Mouse (Mus musculus) neural tube, postnatal 0 days (tissue): Measurements from ENCODE around the gene Trim8. TPM values are rescaled to one million over a fixed set of nuclear protein-coding genes. Genes with fewer than 3 reads are reported as not detected.

Experiments
- polyA plus RNA-seq: library from polyadenylated mRNA; unstranded; fragments of >200 nt; fragmentation: Nextera tagmentation; extraction: Ambion mirVana; gene quantifications from 2 replicates; pipeline ENCODE4 v1.2.1, GENCODE M21; 2015

Gene Trim8
- 29.8 and 33.8 TPM in 2 replicates for polyA plus RNA-seq

DNA sequence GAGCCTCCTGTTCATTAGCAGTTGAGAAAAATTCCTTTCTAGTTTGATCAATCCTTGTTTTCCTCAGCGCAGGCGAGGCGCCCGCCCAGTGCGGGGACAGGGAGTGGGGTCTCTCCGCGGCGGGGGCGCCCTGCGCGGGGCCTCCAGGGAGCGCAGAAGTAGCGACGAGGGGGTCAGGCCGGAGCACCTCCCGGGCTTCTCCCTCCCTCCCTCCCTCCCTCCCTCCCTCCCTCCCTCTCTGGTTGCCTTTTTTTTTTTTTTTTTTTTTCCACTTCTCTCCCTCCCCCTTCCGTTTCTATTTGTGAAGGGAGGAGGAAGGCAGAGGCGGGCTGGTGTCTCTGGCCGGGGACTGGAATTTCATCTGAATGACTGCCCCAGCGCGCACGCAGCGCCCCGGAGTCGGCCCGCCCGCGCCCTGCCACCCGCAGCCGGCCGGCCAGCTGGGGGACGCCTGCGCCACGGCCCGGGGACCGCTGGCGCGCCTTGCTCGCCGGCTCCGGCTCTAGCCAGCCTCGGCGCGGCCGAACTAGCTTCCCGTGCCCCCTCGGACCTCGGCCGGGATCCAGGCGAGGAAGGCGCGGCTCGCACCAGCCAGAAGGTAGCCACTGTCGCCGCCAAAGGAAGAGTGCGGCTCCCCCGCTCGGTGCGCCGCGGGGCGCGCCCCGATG is at the start of gene Trim8:
Trim8 (plus strand) TSS at position 302 of the 668 bp plus-strand sequence.

Other genes with a start within 250 kb of the Trim8 start
- gene Nfkb2, start 197.4 kb upstream of the Trim8 start, polyA plus RNA-seq = 2.8 and 3.5 TPM in 2 replicates
- gene Psd, start 174.5 kb upstream of the Trim8 start, polyA plus RNA-seq = 142 and 154 TPM in 2 replicates
- 60.5 and 62.0 TPM in 2 replicates for gene Fbxl15, start 173.5 kb upstream of the Trim8 start, polyA plus RNA-seq
- gene Cuedc2, start 163.0 kb upstream of the Trim8 start, polyA plus RNA-seq = 334 and 392 TPM in 2 replicates
- 12.7 and 13.9 TPM in 2 replicates for gene Mfsd13a, start 160.6 kb upstream of the Trim8 start, polyA plus RNA-seq
- 2.2 and 3.0 TPM in 2 replicates for gene 2310034G01Rik, start 151.4 kb upstream of the Trim8 start, polyA plus RNA-seq
- gene Actr1a, start 106.0 kb upstream of the Trim8 start, polyA plus RNA-seq = 232 and 254 TPM in 2 replicates
- gene Sufu, start 104.8 kb upstream of the Trim8 start, polyA plus RNA-seq = 12.1 and 13.0 TPM in 2 replicates
- 208 and 221 TPM in 2 replicates for gene Arl3, start 71.5 kb downstream of the Trim8 start, polyA plus RNA-seq
- gene Sfxn2, start 71.7 kb downstream of the Trim8 start, polyA plus RNA-seq = 9.7 and 13.3 TPM in 2 replicates
- gene Wbp1l, start 97.4 kb downstream of the Trim8 start, polyA plus RNA-seq = 25.7 and 26.5 TPM in 2 replicates
- gene Cyp17a1, start 171.5 kb downstream of the Trim8 start, polyA plus RNA-seq = not detected in 2 replicates
- 40.4 and 42.0 TPM in 2 replicates for gene Borcs7, start 188.2 kb downstream of the Trim8 start, polyA plus RNA-seq
- gene As3mt, start 205.8 kb downstream of the Trim8 start, polyA plus RNA-seq = 36.6 and 40.0 TPM in 2 replicates